Mouse (Mus musculus): ENCODE measurements at regions not wholly inside any gene's neighbourhood (a gene's known extent, or its start where the extent isn't known, plus 50 kb on each side); places are given as distances from the start of the nearest gene placed in this dataset.

DNA sequence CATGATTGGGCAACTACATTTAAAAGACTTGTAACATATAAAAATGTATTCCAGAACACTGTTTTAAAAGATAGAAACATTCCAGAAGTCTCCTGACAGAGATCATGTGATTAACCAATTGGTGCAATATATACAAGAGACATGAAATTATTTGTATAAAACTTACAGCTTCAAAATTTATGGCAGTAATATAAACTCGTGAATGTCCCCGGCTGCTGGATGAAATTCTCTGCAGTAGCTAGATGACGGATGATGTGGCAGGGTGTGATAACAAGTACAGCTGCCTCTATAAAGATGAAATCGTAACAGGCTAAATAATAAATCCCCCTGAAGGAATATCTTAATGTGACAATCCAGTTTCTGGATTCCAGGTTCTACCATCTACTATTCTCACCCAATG is 191.0 kb downstream of the Twistnb start:
- TF ChIP-seq CTCF (conservative IDR thresholded peaks at IDR 0.05; ENCODE audit: low read length) (no peak), POU5F1 (IDR thresholded peaks at IDR 0.05; ENCODE audit: borderline replicate concordance, low read length) (no peak), NANOG (IDR thresholded peaks at IDR 0.05; ENCODE audit: borderline replicate concordance, low read length) (no peak)

All from E14TG2a.4 (cell line).